Mouse (Mus musculus) CD4-positive, CD25-positive, alpha-beta regulatory T cell, adult 2 months (primary cell): ENCODE measurements at regions not wholly inside any gene's neighbourhood (a gene's known extent, or its start where the extent isn't known, plus 50 kb on each side); places are given as distances from the start of the nearest gene placed in this dataset.

ENCODE experiments used
- DNase-seq: peaks from one replicate; pipeline ENCODE4 v3.0.0-alpha.2; 2012; ENCODE audit warnings: low read depth, low spot score

DNA sequence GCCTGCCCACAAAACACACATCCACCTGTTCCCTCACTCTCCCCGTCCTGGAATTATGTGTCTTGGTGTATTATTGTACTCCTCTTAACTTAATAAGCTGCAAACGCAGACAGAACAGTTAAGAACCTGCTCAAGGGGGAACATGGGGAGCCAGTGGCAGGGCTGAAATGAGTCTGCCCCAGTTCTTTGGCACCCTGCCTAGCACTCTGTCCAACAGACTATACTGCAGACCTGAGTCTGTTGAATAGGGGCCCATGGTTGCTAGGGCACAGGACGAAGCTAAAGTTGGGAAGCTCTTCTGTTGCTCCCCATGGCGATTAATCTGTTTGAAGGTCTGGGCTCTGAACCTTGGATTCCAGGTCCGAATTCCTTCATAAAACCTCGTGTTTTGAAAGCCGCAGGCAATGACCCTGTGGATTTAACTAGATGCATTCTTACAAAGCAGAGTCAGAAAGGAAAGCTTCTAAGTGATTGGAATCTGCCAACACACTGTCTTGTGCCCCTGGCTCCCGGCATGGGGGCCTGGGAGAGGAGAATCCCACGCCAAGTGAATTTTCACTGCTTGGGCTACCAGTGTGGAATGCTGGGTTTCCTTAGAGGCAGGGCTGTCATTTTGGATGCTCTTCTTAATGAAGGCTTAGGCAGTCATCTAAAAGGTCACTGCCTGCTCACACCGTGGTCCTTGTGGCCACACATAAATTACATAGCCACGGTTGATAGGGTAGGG is 479.3 kb downstream of the Nedd1 start:
- no peak for DNase-seq

DNA sequence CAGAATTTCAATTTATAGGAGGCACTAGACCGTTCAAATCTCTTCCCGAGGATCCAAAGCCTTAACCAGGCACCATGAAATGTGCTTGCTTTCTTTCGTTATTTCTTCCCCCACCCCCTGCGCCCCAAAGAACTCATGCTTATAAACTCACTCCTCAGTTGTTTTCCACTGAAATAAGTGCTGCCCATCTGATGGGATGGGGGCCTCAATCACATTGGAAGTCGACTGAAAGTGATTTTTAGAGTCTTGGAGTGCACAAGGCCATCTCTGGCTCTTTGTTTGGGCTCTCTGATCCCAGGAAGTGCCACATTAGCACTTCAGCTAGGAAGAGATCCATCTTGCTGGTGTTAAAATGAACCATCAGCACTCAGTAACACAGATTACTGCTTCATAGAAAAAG is 484.3 kb downstream of the Nedd1 start:
- no peak for DNase-seq

DNA sequence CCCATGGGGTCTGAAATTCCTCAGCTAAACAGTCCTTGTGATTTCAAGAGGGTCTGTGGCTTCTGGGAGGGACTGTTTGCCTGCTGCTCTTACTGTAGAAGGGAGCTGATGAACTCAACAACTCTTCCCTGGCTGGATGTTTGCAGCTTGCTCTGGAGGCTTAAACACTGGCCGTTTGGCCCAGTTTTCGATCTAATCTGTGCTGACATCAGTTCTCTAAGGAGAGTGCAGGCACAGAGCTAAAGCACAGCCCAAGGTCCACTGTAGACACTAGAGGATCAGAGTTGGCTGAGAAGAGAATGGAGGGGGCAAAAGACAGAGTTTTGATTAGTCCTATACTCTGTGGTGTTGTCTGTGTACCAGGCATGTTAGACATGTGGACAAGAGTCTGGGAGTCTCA is 490.1 kb downstream of the Nedd1 start:
- DNase-seq: no peak

DNA sequence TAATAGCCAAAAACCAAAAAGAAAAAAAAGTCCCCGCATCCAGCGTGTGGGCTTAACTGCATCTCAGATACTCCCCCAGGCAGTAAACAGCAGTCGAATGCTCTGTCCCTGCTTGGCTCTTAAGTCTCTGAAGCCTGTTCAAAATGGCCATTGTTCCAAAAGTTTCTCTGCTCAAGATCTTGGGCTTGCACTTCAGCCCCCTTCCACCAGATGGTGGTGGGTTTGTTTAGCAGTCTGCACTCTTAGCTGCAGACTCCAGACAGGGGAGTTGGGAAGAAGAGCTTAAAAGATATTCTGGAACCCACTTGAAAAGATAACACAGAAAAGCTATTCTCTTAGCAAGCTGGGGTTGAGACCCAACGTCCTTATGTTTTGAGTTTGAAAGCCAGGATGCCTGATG is 496.4 kb downstream of the Nedd1 start:
- DNase-seq: no peak

DNA sequence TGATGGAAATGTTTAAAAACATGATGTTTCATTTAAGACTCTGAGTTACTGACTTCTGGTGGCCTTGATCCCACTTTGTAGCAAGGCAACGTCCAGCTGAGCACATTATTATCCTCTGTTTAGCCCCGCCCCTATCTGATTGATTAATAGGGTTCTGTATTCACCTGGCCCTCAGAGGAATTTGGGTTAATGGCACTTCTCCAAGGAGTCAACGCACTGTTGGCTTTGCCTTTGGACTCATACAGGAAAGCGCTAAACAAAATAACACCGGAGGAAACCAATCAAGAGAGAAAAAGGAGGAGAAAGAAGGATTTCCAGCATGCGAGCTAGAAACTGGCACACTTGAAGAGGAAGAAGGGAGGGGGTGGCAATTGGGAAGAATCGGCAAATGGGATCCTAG is 497.1 kb downstream of the Nedd1 start:
- no peak for DNase-seq

DNA sequence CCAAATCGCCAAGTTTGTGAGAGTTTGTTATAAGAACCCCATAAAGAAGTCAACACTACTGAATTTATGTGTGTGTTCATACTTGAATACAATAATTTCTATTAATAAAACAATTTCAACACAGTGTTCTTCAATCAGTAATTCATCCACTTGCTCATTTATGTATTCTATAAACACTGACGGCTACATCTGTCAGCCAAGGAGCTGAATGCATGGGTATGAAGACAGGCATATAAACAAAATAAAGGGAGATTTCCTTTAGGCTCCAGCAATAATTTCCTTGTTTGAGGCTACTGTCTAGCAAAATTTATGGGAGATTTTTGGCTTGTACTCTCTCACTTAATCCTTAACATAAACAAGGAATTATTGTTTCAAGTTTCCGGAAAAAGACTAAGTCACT is 502.9 kb downstream of the Nedd1 start:
- no peak for DNase-seq

DNA sequence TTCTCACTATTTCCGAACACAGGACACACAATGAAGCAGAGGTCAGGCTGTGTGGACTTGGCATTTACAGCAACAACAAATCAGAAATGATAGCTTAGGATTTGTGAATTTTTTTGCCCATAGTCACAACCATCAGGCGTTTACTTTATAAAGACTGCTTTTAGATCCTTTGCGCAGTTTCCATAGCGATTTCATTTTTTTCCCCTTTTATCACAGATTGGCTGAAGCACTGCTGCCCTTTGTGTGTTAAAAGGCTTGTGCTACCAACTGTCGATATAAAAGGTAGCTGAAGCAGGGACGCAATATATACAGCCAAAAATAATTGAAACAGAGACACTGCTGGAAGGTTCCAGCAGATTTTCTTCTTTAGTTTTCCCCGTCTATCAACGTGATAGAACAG is 551.4 kb downstream of the Nedd1 start:
- no peak for DNase-seq

DNA sequence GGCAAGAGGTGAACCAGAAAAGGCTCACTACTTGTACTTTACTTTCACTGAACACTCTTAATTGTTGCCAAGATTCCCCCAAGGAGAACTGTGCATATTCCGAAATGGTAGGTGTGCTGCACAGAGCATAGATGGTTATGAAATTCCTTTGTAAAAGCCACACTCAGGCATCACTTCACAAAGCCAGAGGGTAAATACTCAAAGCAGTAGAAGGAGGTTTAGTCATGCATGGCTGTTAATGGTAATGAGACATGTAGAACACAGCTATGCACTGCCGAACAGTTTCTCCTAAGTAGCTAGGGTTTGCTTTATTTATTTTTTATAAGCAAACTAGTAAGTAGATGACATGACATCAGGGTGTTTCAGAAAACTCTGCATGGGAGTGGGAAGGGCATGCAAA is 556.2 kb downstream of the Nedd1 start:
- DNase-seq: no peak

DNA sequence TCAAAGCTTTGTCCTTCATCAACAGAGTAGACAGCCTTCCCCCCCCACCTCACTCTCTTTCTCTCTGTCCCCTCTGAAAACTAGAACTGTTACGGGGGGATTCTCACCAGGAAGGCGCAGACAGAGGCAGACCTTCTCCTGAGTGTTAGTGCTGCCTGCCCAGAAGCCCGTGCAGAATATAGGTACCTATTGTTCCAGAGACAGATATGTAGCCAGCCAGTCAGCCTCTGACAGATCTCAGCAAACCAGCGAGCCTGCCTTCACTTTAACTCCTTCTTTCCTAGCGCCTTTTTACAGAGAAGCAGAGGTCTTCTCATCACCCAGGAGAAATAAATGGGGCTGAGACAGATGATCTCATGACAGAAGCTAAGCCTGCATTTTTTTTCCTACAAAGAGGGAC is 557.2 kb downstream of the Nedd1 start:
- no peak for DNase-seq

DNA sequence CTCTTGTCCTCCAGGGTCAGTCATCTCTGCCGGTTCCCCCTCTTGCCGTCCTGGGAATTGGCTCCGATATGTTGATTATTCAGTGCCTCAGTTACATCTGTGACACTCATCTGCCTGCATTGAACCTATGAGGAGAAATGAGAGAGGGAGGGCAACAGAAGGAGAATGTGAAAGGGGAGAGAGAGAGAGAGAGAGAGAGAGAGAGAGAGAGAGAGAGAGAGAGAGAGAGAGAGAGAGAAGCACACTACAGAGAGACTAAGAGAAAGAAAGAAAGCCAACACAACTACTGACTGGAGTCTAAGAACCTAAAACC is 557.6 kb downstream of the Nedd1 start:
- no peak for DNase-seq

DNA sequence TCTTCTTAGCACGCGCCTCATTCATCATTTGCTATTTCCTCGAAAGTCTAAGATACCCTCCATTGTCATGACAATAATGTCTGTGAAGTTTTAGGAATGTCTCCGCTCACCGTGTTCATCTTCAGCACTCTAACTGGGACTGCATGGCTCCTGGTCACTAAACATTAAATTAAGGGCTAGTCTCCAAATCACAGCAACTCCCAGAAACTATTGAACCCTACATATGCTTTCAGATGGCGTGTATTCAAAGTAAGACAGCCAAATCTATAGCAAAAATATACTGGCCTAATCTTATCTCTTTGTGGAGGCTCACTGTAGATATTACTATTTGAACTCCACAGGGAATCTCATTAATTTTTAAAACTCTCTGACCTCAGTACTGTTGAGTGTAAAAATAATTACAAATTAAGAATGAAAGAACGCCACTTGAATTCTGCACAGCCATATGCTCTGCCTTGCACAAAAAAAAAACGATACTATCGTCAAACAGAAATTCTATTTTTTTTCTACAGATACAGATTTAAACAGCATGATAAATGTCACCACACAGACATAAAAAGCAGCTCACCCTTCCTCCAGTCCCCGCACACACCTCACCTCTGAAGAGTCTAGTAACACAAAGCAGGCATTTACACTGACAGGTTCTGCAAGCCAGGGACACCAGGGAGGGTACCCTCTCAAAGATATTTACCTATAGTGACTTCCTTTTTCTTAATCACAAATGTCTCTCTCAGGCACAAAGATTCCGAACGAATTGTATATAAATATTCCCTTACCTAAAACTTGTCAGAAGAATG is 558.2 kb downstream of the Nedd1 start:
- DNase-seq: no peak

DNA sequence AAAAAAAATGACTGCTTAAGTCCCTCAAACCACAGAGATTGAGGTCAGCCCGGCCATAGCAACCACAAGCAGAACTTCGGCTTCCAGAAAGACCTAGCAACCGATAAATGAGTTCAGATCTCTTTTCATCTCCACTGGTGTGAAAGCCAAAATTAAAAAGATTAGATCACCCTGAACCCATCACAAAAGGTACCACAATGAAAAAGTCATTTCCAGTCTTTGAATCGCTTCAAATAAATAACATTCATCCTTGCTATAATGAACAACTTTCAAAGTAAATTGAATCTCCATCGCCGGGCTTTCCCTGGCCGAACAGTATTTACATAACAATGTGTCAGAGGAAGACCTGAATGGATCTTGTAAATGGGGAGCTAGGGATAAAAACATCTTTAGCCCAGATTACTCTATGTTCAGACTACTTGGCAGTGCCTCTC is 559.1 kb downstream of the Nedd1 start:
- DNase-seq: no peak

DNA sequence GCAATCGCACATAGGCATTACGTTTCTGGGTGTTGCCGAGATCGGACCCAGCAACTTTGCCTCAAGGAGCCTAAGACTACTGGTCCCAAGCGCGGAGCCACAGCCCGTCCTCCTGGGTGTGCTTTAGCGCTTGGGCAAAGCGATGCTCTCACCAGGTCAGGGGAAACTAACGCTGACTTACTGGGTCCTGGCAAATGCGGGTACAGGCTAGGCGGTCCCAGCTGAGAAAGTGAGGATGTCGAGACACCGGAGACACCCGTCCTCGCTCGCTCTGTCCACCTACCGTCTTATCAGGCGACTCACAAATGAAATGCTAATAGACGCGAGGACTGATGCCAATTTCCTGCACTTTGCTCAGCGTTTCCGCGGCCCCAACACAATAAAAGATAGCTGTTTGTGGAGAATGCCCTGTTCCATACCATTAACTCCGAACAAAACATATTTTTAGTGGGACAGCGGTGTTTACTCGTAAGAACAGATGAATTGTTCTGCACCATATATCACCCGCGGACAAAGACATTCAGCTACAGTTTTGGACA is 559.7 kb downstream of the Nedd1 start:
- no peak for DNase-seq

DNA sequence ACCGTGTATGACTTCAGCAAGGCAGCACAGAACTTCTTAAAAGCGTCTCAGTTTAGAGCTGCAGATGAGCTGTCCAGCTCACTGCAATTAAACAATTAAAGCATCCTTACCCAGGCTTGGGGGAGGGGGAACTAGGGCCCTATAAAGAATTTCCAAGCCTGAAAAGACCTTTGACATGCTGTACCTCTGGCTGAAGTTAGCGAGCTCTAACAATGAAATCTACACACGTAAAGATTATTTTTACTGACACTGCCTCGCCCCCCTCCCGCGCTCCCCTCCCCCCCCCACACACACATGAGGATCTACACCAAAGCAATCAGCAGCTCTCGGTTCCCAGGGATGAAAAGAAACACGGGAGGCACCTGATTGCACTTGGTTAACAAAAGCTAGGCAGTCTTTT is 560.7 kb downstream of the Nedd1 start:
- DNase-seq: no peak

DNA sequence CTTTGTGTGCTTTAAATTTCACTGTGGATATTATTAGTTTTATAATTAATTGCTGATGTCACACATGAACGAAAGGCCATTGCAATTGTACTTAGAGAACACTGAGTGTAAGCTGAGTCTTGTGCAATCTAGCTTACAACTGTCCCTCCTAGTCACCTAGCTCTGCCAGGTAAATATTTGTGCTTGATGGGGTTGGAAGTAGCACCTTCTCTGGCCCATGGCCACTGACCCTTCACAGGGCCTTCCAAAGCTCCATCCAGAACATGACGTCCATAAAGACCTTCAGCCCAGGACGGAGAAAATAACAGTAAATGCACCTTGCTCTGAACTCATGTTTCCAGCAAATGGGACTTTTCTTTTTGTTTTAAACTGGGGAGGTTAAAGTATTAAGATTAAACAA is 576.0 kb downstream of the Nedd1 start:
- DNase-seq: no peak

DNA sequence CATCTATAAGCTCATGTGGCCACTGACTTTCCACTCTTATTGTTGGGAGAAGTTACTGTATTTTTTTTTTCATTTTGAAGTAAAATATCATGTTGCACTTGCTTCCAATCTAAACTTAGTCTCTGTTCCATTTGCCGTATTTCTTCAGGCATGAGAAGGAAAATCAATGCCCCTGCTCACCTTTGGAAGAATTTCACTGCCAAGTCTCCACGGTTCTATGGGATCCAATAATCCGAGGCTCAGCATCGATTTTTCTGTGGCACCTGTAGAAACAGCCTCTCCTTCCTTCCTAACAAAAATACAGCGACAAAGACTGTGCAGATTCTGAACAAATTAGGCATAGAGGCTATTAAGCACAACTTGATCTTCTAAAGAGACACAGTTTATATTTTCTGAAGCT is 586.7 kb downstream of the Nedd1 start:
- no peak for DNase-seq

DNA sequence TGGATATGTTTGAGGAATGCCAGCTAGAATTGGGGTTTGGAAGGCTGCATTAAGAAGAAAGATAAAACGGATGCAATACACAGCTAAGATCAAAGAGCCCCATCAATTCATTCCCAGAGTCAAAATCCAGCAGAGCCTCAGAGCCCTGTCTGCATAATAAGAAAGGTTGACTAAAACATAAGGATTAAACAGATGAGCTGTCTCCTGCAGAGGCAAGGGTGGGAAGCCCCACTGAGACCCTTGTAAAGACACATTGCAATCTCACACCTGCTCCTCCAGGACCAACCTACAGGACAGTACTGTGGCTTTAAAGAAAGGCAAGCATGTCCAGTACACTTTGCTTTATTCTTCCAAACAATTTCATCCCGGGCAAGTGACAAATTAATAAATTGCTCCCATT is 609.4 kb downstream of the Nedd1 start:
- no peak for DNase-seq

DNA sequence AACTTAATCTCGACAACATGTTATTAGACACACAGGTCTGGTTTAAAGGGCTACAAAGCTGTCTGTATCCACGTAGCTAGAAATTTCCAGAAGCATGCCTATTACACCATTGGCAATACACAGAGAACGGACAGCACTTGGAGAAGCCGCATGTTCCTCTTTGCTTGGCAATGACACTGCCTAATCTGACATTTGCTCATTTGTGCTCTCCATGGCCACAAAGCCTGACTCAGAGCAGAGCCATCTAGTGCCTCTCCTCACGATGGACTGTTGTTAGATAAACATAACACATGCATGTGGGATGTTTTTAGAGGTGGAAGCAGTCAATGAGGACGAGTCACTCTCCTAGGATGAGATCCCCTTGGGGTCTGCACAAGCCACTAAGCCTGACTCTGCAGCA is 615.9 kb downstream of the Nedd1 start:
- DNase-seq: no peak

DNA sequence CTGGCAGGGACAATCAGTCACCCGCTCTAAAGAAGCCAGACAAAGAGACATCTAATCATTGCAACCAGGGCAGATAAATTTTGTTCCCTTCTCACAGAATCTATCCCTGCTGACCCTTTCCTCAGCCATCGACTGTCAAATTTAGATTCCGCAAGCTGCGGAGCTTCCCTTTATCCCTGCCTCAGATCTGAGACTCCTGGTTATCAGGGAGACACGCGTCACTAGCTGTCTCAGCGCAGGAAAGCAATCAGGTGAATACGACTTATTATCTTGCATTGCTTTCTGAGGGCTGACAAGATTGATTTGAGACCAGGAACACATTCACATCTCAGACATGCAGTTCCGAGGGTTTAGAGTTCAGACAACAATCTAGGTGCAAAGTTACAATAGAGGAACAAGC is 618.3 kb downstream of the Nedd1 start:
- no peak for DNase-seq

DNA sequence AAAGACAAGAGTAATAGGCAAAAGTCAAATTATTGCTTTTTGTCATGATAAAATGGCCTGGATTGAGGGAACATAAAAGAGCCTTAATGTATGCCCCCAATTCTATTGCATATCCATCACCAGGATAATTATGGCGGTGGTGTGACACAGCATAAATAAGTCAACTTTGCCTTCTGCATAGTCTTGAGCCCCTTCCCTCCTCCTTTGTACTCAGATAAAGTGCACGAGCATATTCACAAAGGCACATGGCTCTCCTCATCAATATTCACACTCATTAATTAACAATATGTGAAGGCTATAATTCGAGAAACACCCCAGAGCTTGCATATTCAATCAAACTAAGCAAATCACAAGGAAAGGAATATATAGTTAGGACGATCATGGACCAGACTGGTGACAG is 619.5 kb downstream of the Nedd1 start:
- DNase-seq: no peak

DNA sequence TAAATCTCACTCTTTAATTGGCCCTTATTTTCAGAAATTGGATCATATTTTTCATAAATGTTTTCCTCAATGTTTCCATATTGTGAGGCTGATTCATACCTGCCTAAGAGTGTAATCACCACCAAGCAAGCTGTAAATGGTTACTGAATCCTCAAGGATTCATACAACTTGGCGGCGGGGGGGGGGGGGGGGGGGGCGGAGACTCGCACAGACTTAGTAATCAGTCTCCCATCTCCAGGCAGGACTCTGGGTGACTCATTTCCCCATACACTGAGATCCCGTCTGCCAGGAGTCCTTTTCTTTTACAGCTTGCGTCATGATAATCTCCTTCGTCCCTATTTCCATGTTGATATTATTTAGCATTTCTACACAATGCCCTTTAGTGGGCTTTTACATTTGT is 624.7 kb downstream of the Nedd1 start:
- no peak for DNase-seq

DNA sequence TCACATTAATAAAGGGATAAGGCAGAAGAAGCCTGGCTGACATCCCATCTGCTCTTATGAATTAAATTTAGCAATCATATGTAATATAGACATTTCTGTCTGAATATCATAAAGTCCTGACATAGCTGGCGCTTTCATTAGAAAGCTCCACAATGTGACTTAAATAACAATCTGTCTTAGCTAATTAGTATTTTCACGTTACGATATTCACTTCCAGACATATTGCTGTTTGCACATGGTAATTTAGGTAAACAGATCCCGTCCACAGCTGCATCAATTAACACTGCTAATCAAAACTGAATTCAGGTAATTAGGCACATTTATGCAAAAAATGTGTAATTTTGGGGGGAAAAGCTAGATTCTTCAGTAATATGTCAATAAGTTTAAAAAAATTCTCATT is 625.1 kb downstream of the Nedd1 start:
- no peak for DNase-seq
